Mouse (Mus musculus) cerebellum, postnatal 14 days (tissue): ENCODE data around the gene Rin1.

Experiments
- DNase-seq, 2 experiments: peaks; one replicate each; pipeline ENCODE4 v3.0.0; 2021; ENCODE audit warnings: mixed read lengths in 2 of 2

The Rin1 gene

GRCm38 (mm10) chr19:5041588-5041987 is 8.7 kb upstream of the Rin1 start:
- DNase-seq, result no peak

GRCm38 (mm10) chr19:5045531-5045930 is 4.8 kb upstream of the Rin1 start:
- no peak for DNase-seq

GRCm38 (mm10) chr19:5048138-5049056 is 1.9 kb upstream of the Rin1 start:
- DNase-seq, result peak in 1 of 2 experiments; percentile 49

- DNase-seq, result no peak
Observed at GRCm38 (mm10) chr19:5049325-5049724, 956 bp upstream of the Rin1 start.

- no peak for DNase-seq
Observed at GRCm38 (mm10) chr19:5051031-5051430, 750 bp downstream of the Rin1 start.

GRCm38 (mm10) chr19:5051515-5051914 is 1.2 kb downstream of the Rin1 start:
- DNase-seq, result no peak

- peak; percentile 46 to 56 for DNase-seq
Observed at GRCm38 (mm10) chr19:5052166-5052822, 2.0 kb downstream of the Rin1 start.

- DNase-seq, result peak; percentile 64 to 68
Observed at GRCm38 (mm10) chr19:5052853-5053252, 2.6 kb downstream of the Rin1 start.

GRCm38 (mm10) chr19:5053909-5054308 is 3.6 kb downstream of the Rin1 start:
- peak; percentile 70 to 88 for DNase-seq

GRCm38 (mm10) chr19:5056251-5056650 is 6.0 kb downstream of the Rin1 start:
- DNase-seq, result peak; percentile 65 to 66

GRCm38 (mm10) chr19:5057876-5058775 is 7.8 kb downstream of the Rin1 start:
- DNase-seq, result no peak

GRCm38 (mm10) chr19:5058801-5059771 is 8.8 kb downstream of the Rin1 start:
- no peak for DNase-seq

GRCm38 (mm10) chr19:5060365-5061330 is 10.4 kb downstream of the Rin1 start:
- no peak for DNase-seq

- no peak for DNase-seq
Observed at GRCm38 (mm10) chr19:5062041-5062440, 11.8 kb downstream of the Rin1 start.

- no peak for DNase-seq
Observed at GRCm38 (mm10) chr19:5062446-5062845, 12.2 kb downstream of the Rin1 start.

- DNase-seq, result peak in 1 of 2 experiments; percentile 39
Observed at GRCm38 (mm10) chr19:5065104-5065503, 14.8 kb downstream of the Rin1 start.

GRCm38 (mm10) chr19:5067040-5067799 is 16.9 kb downstream of the Rin1 start:
- no peak for DNase-seq

- DNase-seq, result peak; percentile 27 to 61
Observed at GRCm38 (mm10) chr19:5067867-5068569, 17.7 kb downstream of the Rin1 start, which contains the start of gene Cd248. Cd248 (plus strand) TSS chr19:5068078.
